Mouse (Mus musculus): ENCODE results near the gene Arhgap10.

DNA sequence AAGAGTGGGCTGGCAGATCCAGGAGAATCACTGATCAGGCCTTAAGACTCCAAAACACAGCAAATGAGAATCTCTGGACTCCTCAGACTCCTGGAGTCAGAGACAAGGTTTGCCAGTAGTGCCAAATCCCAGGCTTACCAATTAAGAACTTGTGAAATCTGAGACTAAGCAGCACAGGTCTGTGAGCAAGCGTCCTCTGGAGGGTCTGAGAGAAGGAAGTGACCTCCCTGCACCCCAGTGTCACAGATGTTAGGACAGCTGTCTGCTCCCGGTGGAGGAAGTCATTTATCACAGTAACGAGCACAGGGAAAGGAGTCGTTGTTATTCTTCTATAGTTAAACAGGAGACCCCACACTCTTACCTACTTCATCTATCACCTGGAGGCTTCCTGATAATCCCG, 101.0 kb downstream of the Arhgap10 start:
- no peak for TF ChIP-seq POLR2A (IDR thresholded peaks at IDR 0.05; ENCODE audit: borderline replicate concordance, low read depth, low read length)
- TF ChIP-seq CTCF (IDR thresholded peaks at IDR 0.05; ENCODE audit: low read depth, low read length): no peak
